Mouse (Mus musculus) left cerebral cortex, adult 2 months (tissue): Measurements from ENCODE around the gene Tbx1. TPM values are rescaled to one million over a fixed set of nuclear protein-coding genes. Genes with fewer than 3 reads are reported as not detected.

ENCODE experiments used
- DNase-seq, 2 experiments: peaks; one replicate each; pipeline ENCODE4 v3.0.0; 2021 to 2022; ENCODE audit warnings: low spot score in 2 of 2, mixed read lengths in 1 of 2; ENCODE audit errors: extremely low spot score in 1 of 2
- H3K27ac ChIP-seq: fragments of 200-600 bp; 2 replicates; pipeline ENCODE4 v1.8.1; 2022
- H3K4me3 ChIP-seq: fragments of 200-600 bp; 2 replicates; pipeline ENCODE4 v1.8.1; 2022
- CTCF ChIP-seq: fragments of 200-600 bp; IDR thresholded peaks from 2 replicates; pipeline ENCODE4 v1.8.1; 2022; ENCODE audit warnings: antibody characterized with exemption, mild to moderate bottlenecking, moderate library complexity
- intact Hi-C: fragments of 180-260 bp; cut with DNase I; formaldehyde crosslinking; loops from one replicate; pipeline ENCODE4 v1.15.1; 2025
- long read RNA-seq, 2 experiments: library from polyadenylated mRNA; stranded (forward); transcript quantifications; one replicate each; pipeline ENCODE4 v2.0.0; 2021; ENCODE audit warnings: borderline mapping rate in 2 of 2
- total RNA-seq, 2 experiments: library from RNA; stranded (reverse); gene quantifications; 2 replicates each; pipeline ENCODE4 v1.2.3; 2021

The Tbx1 gene
- total RNA-seq: 1 to 10 TPM; 1.1 to 2.0 TPM
- long read RNA-seq, experiment 1, partial matches to known transcripts: 2 of 6 reads
- long read RNA-seq, experiment 1, other reads (novel, unspliced or antisense): 3 of 6 reads
- long read RNA-seq, experiment 2, partial matches to known transcripts: 1 of 2 reads
- long read RNA-seq, experiment 2, other reads (novel, unspliced or antisense): 1 of 2 reads

GRCm38 (mm10) chr16:18589804-18590790 lies at the start of gene Tbx1:
TSS of gene Tbx1 (minus strand) at chr16:18590671.
- H3K27ac ChIP-seq: no peak within 1 kb of the TSS
- peak; percentile 36 for TF ChIP-seq CTCF
- intact Hi-C loops: no loop called here

GRCm38 (mm10) chr16:18639382-18639929 lies 49.0 kb upstream of the Tbx1 start:
- DNase-seq: no peak
- intact Hi-C loops: no loop called here
- H3K4me3 ChIP-seq: no peak overlapping the region
- no peak for TF ChIP-seq CTCF
- no peak overlapping the region for H3K27ac ChIP-seq

More at GRCm38 (mm10) chr16:18589804-18590790, at the start of gene Tbx1:
- no peak for DNase-seq
- peak within 1 kb of the TSS; percentile 29; the same call in 1 of the 2 replicates for H3K4me3 ChIP-seq

- intact Hi-C loops: no loop called here
These were observed 47.9 kb upstream of the Tbx1 start for GRCm38 (mm10) chr16:18638396-18638795.

GRCm38 (mm10) chr16:18636804-18637203 lies 46.3 kb upstream of the Tbx1 start:
- no peak for DNase-seq
- intact Hi-C loops: no loop called here
- TF ChIP-seq CTCF: no peak
- Histone ChIP-seq H3K27ac (no peak overlapping the region), H3K4me3 (no peak overlapping the region)

More at GRCm38 (mm10) chr16:18638396-18638795, 47.9 kb upstream of the Tbx1 start:
- no peak for DNase-seq
- Histone ChIP-seq H3K4me3 (no peak overlapping the region), H3K27ac (no peak overlapping the region)
- TF ChIP-seq CTCF: no peak

- no peak for DNase-seq
These were observed 45.9 kb upstream of the Tbx1 start for GRCm38 (mm10) chr16:18636401-18636800.

GRCm38 (mm10) chr16:18633333-18633732 lies 42.9 kb upstream of the Tbx1 start:
- no peak for TF ChIP-seq CTCF
- Histone ChIP-seq H3K4me3 (no peak overlapping the region), H3K27ac (no peak overlapping the region)
- no peak for DNase-seq
- intact Hi-C loops: no loop called here

More at GRCm38 (mm10) chr16:18636401-18636800, 45.9 kb upstream of the Tbx1 start:
- TF ChIP-seq CTCF: no peak
- Histone ChIP-seq H3K27ac (no peak overlapping the region), H3K4me3 (no peak overlapping the region)
- intact Hi-C loops: no loop called here

GRCm38 (mm10) chr16:18632816-18633215 lies 42.3 kb upstream of the Tbx1 start:
- H3K27ac ChIP-seq: no peak overlapping the region
- intact Hi-C loops: no loop called here
- no peak for TF ChIP-seq CTCF
- H3K4me3 ChIP-seq: no peak overlapping the region
- DNase-seq: no peak

GRCm38 (mm10) chr16:18632059-18632458 lies 41.6 kb upstream of the Tbx1 start:
- Histone ChIP-seq H3K4me3 (no peak overlapping the region), H3K27ac (no peak overlapping the region)
- DNase-seq: no peak
- intact Hi-C loops: no loop called here
- TF ChIP-seq CTCF: peak; percentile 51

GRCm38 (mm10) chr16:18631141-18631540 lies 40.7 kb upstream of the Tbx1 start:
- no peak overlapping the region for H3K27ac ChIP-seq
- H3K4me3 ChIP-seq: no peak overlapping the region
- TF ChIP-seq CTCF: no peak
- intact Hi-C loops: loop anchor here (2.0 kb wide), 1 partner anchor 168 kb away; no protein-coding TSS in a partner anchor
- DNase-seq: no peak

GRCm38 (mm10) chr16:18630291-18630690 lies 39.8 kb upstream of the Tbx1 start:
- intact Hi-C loops: loop anchor here (2.0 kb wide), 1 partner anchor 169 kb away; no protein-coding TSS in a partner anchor
- Histone ChIP-seq H3K27ac (peak overlapping the region; percentile 82), H3K4me3 (peak overlapping the region; percentile 84)
- no peak for DNase-seq
- TF ChIP-seq CTCF: no peak

GRCm38 (mm10) chr16:18629390-18630231 lies 39.1 kb upstream of the Tbx1 start, which contains the start of gene Sept5:
TSS of gene Sept5 (minus strand) at chr16:18629954.
- Histone ChIP-seq H3K4me3 (peak within 1 kb of the TSS; percentile 84), H3K27ac (peak within 1 kb of the TSS; percentile 93)
- intact Hi-C loops: loop anchor here (1.0 to 2.0 kb wide), 2 partner anchors 52 to 169 kb away; no protein-coding TSS in a partner anchor
- TF ChIP-seq CTCF: no peak
- peak; percentile 81 to 82 for DNase-seq
